Mouse (Mus musculus) layer of hippocampus, adult 2 months (tissue): Measurements from ENCODE around the gene Zmat1. TPM values are rescaled to one million over a fixed set of nuclear protein-coding genes. Genes with fewer than 3 reads are reported as not detected.

Experiments used
- DNase-seq, 2 experiments: peaks; one replicate each; pipeline ENCODE4 v3.0.0; 2022; ENCODE audit warnings: low spot score in 2 of 2
- H3K27ac ChIP-seq: fragments of 200-600 bp; 2 replicates; pipeline ENCODE4 v1.8.1; 2022
- H3K4me3 ChIP-seq: fragments of 200-600 bp; 2 replicates; pipeline ENCODE4 v1.8.1; 2022; ENCODE audit warnings: mild to moderate bottlenecking
- CTCF ChIP-seq: fragments of 200-600 bp; conservative IDR thresholded peaks from 2 replicates; pipeline ENCODE4 v1.8.1; 2022; ENCODE audit warnings: antibody characterized with exemption, mild to moderate bottlenecking, moderate library complexity
- total RNA-seq, 2 experiments: library from RNA; stranded (reverse); gene quantifications; 2 replicates each; pipeline ENCODE4 v1.2.3; 2021

Zmat1 gene
- total RNA-seq, 2 experiments from 2014 or later: 9.2 to 12.2 TPM

DNA sequence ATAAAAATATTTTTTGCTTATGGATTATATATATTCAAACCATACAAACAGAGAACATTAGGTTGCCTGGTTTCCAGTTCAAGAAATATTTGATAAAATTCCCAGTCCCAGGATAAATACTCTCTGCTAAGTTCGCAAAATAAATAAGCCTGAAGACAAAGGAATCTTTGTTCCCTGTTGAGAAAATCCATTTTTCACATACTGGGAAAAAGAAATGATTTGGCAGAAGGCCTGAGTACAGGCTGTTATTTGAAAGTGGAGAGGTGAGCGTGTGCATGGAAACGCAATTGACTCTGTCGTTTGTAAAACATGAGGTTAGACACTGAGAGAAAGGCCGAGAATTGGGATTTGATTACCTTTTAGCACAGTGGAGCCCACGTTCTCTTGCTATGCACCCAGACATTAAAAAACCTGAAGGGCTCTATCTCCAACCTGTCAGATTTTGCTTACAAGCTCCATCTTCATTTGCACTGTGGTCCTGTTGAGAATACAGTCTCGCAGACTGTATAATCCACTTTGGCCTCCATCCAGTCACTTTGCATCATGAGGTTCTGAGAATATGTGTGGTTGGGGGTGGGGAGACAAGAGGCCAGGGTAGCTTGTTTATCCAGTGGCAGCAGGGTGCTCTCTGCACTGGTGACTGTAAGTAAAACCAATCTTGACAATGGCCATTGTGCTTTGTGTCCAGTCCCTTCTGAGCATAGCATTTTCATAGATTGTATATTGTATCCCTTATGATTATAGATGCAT, 85.2 kb downstream of the Zmat1 start:
- no peak for TF ChIP-seq CTCF
- H3K4me3 ChIP-seq: no peak overlapping the region
- DNase-seq: no peak
- H3K27ac ChIP-seq: no peak overlapping the region

Other genes starting within 250 kb of the Zmat1 start
- gene Armcx2, start 200.0 kb downstream of the Zmat1 start, total RNA-seq: 10 to 100 TPM; 87.0 to 87.5 TPM
- under 1 TPM in 1 of 2 experiments, not detected in 1; 0.20 TPM for gene Nxf2, start 44.5 kb downstream of the Zmat1 start, total RNA-seq
- gene Gm15023, start 168.4 kb upstream of the Zmat1 start, total RNA-seq: not detected
- 100 to 1,000 TPM in 1 of 2 experiments, 10 to 100 TPM in 1; 95.7 to 124 TPM for gene Tceal6, start 201.5 kb upstream of the Zmat1 start, total RNA-seq